Mouse (Mus musculus): ENCODE measurements around the gene Eif3a.
A peak's percentile ranks its signal among the peaks of the same experiment; 100 is the strongest.

The Eif3a gene

DNA sequence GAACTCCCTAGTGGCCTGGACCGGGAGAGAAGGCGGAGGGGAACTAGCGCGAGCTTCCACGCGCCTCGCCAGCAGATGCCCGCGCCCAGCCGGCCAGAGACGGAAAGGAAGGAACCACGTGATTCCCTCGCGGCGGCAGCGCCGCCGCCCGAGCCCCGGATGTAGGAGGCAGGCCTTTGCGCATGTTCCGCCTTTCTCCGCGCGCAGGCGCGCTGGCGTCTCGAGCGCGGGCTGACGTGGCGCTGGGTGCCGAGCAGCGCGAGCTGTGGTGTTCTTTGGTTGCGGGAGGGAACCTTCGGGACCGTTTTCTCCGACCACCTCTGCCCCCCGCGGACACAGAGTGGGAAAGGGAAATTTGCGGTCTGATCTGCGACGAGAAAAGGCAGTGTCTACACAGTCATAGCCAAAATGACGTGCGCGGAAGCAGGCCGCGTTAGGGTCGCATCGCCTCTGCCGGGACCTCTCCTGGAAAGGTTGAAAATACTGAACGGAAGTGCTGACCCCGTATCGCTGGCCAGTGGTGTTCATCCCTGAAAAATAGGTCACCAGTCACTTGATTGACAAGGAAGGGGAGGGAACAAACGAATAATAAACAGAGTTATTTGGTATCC, at the start of gene Eif3a:
Eif3a (minus strand) TSS at position 108 of the 611 bp plus-strand sequence.
- DNase-seq (ENCODE audit: low spot score): peak; percentile 95

DNA sequence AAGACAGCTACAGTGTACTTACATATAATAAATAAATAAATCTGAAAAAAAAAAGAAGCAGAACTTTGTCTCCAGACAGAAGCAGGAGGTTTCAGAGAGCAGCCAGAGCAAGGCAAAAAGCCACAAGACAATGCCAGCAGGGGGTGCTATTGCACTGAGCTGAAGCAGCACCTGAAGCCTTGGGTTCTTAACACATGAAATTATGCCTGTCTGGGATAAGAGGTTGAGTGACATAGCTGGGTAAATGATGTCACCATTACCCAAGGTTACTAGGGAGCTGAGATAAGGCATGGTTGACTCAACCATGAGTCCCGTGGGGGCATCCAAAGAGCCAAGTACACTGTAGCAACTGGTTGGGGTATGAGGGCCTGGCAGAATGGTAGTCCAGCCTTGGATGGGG, 47.3 kb upstream of the Eif3a start:
- DNase-seq (ENCODE audit: low spot score): peak; percentile 61

GRCm38 (mm10) chr19:60818677-60819076, 28.2 kb upstream of the Eif3a start:
- no peak for DNase-seq (ENCODE audit: low spot score)

DNA sequence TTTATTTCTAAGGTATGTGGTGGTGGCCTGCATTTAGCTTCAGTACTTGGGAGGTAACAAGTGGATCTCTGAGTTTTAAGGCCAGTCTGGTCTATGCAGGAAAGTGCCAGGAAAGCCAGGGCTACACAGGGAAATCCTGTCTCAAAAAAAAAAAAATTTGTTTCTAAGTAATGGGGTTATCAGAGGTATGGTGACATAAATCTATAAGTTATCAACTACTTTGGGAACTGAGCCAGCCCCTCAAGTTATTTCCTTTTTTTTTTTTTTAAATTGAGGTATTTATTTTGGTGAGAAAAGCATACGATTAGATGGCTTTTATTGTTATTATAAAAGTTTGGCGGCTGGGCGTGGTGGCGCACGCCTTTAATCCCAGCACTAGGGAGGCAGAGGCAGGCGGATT, 22.7 kb upstream of the Eif3a start:
- no peak for DNase-seq (ENCODE audit: low spot score)

- DNase-seq (ENCODE audit: low spot score): no peak
Observed at GRCm38 (mm10) chr19:60812036-60812389, 21.6 kb upstream of the Eif3a start.

GRCm38 (mm10) chr19:60811098-60812035, 20.9 kb upstream of the Eif3a start, which contains the start of gene Fam45a:
Fam45a (plus strand) TSS chr19:60811585.
- DNase-seq (ENCODE audit: low spot score): peak; percentile 90

DNA sequence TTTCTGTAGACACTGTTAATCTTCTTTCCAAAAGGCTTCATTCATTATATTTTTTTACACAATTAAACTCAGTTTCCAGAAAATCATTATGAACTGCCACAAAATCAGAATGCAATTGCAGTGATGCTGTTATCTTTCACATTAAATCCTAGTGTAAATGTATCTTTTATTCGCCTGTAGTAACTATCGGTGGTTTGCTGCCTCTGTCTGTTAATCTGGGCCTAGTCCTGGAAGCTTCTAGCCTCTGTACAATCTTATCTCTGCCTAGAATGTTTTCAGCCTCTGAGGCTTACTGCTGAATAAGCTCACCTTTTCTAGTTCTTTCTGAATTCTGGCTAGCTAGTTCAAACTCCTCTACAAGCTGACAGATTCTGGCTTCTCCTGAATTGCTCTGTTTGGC, 19.5 kb upstream of the Eif3a start:
- no peak for DNase-seq (ENCODE audit: low spot score)

GRCm38 (mm10) chr19:60804903-60805302, 14.4 kb upstream of the Eif3a start:
- no peak for DNase-seq (ENCODE audit: low spot score)

DNA sequence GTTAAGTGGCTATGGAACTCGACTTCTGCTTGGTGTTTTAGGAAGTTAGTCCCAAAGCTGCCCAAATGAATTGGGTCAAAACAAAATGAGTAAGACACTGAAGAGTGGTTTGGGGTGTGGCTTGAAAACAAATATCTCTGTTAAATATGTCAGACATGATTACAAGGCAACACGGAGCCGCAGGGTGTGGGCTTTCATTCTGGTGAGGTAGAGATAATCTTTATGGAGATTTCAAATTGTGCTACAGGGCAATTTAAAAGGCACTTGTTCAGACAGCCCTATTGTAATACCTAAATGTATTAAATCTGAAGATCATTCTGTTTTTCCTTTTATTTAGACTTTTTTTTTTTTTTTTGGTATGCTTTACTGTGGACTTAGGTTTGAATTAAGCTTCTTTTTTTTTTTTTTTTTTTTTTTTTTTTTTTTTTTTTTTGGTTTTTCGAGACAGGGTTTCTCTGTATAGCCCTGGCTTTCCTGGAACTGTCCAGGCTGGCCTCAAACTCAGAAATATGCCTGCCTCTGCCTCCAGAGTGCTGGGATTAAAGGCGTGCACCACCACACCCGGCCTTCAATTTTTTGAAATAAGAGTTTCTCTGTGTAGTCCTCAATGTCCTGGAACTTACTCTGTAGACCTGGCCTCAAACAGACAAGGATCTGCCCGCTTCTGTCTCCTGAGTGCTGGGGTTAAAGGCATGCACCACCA, 9.6 kb upstream of the Eif3a start:
- no peak for DNase-seq (ENCODE audit: low spot score)

GRCm38 (mm10) chr19:60797415-60797814, 7.0 kb upstream of the Eif3a start:
- no peak for DNase-seq (ENCODE audit: low spot score)

DNA sequence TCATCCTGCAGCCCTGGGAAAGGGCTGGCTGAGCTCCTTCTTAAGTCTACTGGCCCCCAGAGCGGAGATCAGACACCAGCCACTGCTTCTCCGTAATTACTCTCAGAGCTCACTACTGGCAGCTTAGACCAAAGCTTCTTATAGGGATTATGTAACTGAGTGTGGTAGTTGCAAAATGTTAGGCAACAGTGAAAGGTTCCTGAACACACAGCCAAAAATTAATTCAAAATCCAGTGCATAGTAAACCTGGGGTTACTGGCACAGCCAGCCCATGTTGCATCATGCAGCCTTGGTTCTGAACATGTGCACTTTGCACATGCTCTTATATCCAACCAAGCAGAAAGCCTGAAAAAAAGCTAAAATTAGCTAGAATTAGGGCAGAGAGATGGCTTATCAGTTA, 4.8 kb upstream of the Eif3a start:
- no peak for DNase-seq (ENCODE audit: low spot score)

- DNase-seq (ENCODE audit: low spot score): no peak
Observed at GRCm38 (mm10) chr19:60793170-60793707, 2.8 kb upstream of the Eif3a start.

GRCm38 (mm10) chr19:60791164-60791563, 706 bp upstream of the Eif3a start:
- DNase-seq (ENCODE audit: low spot score): no peak

DNA sequence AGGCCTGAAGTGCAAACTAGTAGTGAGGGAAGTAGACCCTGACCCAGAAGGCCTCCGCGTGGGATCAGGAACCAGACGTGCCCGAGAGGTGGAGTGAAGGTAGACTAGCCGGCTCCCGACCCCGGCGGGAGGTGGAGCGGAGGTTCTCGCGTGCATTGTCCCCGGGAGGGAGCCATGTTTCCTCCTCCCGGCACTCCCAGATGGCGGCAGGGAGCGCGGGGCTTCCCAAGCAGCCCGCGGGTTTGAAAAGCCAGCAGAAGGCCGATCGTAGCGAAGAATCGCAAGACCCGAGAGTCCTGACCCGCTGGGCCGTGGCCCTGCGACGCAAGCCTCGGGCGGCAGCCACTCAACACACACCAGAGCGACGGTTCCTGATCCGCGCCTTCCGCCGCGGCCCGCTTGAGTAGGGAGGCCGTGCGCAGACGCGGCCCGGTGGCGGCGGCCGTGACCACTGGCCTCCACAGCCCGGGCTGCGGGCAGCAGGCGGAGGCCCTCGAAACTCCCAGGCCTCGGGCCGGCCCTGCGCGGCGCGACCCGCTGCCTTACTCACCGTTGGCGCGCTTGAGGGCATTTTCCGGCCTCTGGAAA, 445 bp downstream of the Eif3a start:
- peak; percentile 70 for DNase-seq (ENCODE audit: low spot score)

DNA sequence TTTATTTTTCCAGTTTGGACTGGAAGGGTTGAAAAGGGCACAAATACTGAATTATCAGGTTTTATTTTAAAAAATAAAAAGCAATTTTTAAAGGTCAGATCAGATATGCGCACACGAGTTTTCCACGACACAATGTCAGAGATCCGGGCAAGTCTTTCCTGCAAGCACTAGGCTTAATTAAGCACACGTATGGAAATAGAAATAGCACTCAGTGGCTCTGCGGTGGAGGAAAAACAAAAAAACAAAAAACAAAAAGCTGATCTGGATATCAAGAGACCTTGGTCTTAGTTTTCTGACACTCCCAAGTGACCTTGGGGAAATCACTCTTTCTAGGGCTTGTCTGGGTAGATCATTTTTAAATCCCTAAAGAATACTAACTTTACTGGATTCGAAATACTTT, 1.0 kb downstream of the Eif3a start:
- DNase-seq (ENCODE audit: low spot score): no peak

- no peak for DNase-seq (ENCODE audit: low spot score)
Observed at GRCm38 (mm10) chr19:60788214-60788960, 2.1 kb downstream of the Eif3a start.

GRCm38 (mm10) chr19:60787465-60788150, 2.9 kb downstream of the Eif3a start:
- no peak for DNase-seq (ENCODE audit: low spot score)

- DNase-seq (ENCODE audit: low spot score): no peak
Observed at GRCm38 (mm10) chr19:60784712-60785111, 5.7 kb downstream of the Eif3a start.

GRCm38 (mm10) chr19:60782034-60782433, 8.4 kb downstream of the Eif3a start:
- DNase-seq (ENCODE audit: low spot score): no peak

DNA sequence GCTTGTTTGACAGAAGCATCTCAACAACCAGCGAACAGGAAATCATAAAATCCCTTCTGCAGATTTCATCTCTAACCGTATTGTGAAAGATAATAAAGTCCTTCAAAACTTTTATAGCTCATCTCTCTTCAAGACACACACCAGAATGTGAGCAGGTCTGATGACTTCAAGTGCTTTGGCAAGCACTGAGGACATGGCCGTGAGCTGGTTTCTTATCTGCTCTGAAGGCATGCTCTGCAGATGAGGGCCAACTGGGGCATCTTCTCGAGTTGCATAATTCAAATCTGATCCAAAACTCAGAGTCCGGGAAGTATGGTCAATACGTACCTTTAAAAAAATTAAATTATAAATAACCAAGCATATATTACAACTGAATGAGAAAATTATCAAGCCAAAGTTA, 17.1 kb downstream of the Eif3a start:
- no peak for DNase-seq (ENCODE audit: low spot score)

Data from ovary, postnatal 36 days (tissue).